Mouse (Mus musculus) megakaryocyte, adult 5-6 weeks (primary cell): ENCODE data around the gene Acot8. TPM values are rescaled to one million over a fixed set of nuclear protein-coding genes. Genes with fewer than 3 reads are reported as not detected.

ENCODE experiments used
- ATAC-seq: 2 replicates; pipeline ENCODE4 v1.8.0; 2016; ENCODE audit warnings: mild to moderate bottlenecking, inconsistent platforms; ENCODE audit not compliant: poor library complexity, severe bottlenecking
- total RNA-seq, 2 experiments: library from RNA; stranded (forward) in 1 of 2; stranded (reverse) in 1 of 2; fragments of 153-499, 151-499 nt in 1 of 2; fragments of 221-1000, 200-1000 nt in 1 of 2; gene quantifications; 2 replicates each; pipeline versions ENCODE4 v1.2.3 to v1.2.4; 2015 to 2017

The Acot8 gene
- total RNA-seq, 2 experiments from 2014 or later: 20.4 to 28.8 TPM

GRCm38 (mm10) chr2:164760059-164760833 is 44.4 kb downstream of the Acot8 start:
- ATAC-seq: peak; percentile 75

GRCm38 (mm10) chr2:164758692-164759091 is 46.0 kb downstream of the Acot8 start:
- no peak for ATAC-seq

GRCm38 (mm10) chr2:164757841-164758240 is 46.8 kb downstream of the Acot8 start:
- no peak for ATAC-seq

GRCm38 (mm10) chr2:164754800-164755199 is 49.9 kb downstream of the Acot8 start:
- no peak for ATAC-seq

GRCm38 (mm10) chr2:164754105-164754504 is 50.6 kb downstream of the Acot8 start:
- ATAC-seq: peak; percentile 67

- no peak for ATAC-seq
Measured at GRCm38 (mm10) chr2:164752454-164752853, 52.2 kb downstream of the Acot8 start.

- no peak for ATAC-seq
Measured at GRCm38 (mm10) chr2:164748991-164749390, 55.7 kb downstream of the Acot8 start.

GRCm38 (mm10) chr2:164748191-164748590 is 56.5 kb downstream of the Acot8 start:
- ATAC-seq: no peak

- ATAC-seq: no peak
Measured at GRCm38 (mm10) chr2:164746693-164747092, 58.0 kb downstream of the Acot8 start.

- ATAC-seq: peak; percentile 96
Measured at GRCm38 (mm10) chr2:164745843-164746479, 58.7 kb downstream of the Acot8 start, which contains the start of the genes Wfdc3 and Dnttip1. TSS of gene Wfdc3 (minus strand) at chr2:164745931. TSS of gene Dnttip1 (plus strand) at chr2:164745983.

- ATAC-seq: peak; percentile 42
Measured at GRCm38 (mm10) chr2:164744987-164745386, 59.7 kb downstream of the Acot8 start.

Other genes with a start within 250 kb of the Acot8 start
- gene Wfdc2, start 242.5 kb downstream of the Acot8 start, total RNA-seq (2015): not detected in 2 replicates
- gene Wfdc2, start 242.5 kb downstream of the Acot8 start, total RNA-seq (2017): not detected in 2 replicates
- gene Spint3, start 231.4 kb downstream of the Acot8 start, total RNA-seq (2015): not detected in 2 replicates
- not detected in 2 replicates for gene Spint3, start 231.4 kb downstream of the Acot8 start, total RNA-seq (2017)
- not detected in 2 replicates for gene Wfdc6a, start 219.4 kb downstream of the Acot8 start, total RNA-seq (2015)
- not detected in 2 replicates for gene Wfdc6a, start 219.4 kb downstream of the Acot8 start, total RNA-seq (2017)
- not detected in 2 replicates for gene Eppin, start 211.3 kb downstream of the Acot8 start, total RNA-seq (2015)
- not detected in 2 replicates for gene Eppin, start 211.3 kb downstream of the Acot8 start, total RNA-seq (2017)
- gene Wfdc6b, start 191.4 kb downstream of the Acot8 start, total RNA-seq (2015): not detected in 2 replicates
- not detected in 2 replicates for gene Wfdc6b, start 191.4 kb downstream of the Acot8 start, total RNA-seq (2017)
- not detected in 2 replicates for gene Wfdc8, start 191.3 kb downstream of the Acot8 start, total RNA-seq (2015)
- gene Wfdc8, start 191.3 kb downstream of the Acot8 start, total RNA-seq (2017): not detected in 2 replicates
- gene Wfdc16, start 166.1 kb downstream of the Acot8 start, total RNA-seq (2015): not detected in 2 replicates
- not detected in 2 replicates for gene Wfdc16, start 166.1 kb downstream of the Acot8 start, total RNA-seq (2017)
- not detected in 2 replicates for gene Wfdc10, start 148.8 kb downstream of the Acot8 start, total RNA-seq (2015)
- gene Wfdc10, start 148.8 kb downstream of the Acot8 start, total RNA-seq (2017): not detected in 2 replicates
- gene Wfdc9, start 148.3 kb downstream of the Acot8 start, total RNA-seq (2015): not detected in 2 replicates
- gene Wfdc9, start 148.3 kb downstream of the Acot8 start, total RNA-seq (2017): not detected in 2 replicates
- gene Wfdc11, start 130.8 kb downstream of the Acot8 start, total RNA-seq (2015): not detected in 2 replicates
- gene Wfdc11, start 130.8 kb downstream of the Acot8 start, total RNA-seq (2017): not detected in 2 replicates
- not detected in 2 replicates for gene Wfdc13, start 119.8 kb downstream of the Acot8 start, total RNA-seq (2015)
- not detected in 2 replicates for gene Wfdc13, start 119.8 kb downstream of the Acot8 start, total RNA-seq (2017)
- not detected in 2 replicates for gene Spint4, start 106.4 kb downstream of the Acot8 start, total RNA-seq (2015)
- not detected in 2 replicates for gene Spint4, start 106.4 kb downstream of the Acot8 start, total RNA-seq (2017)
- not detected in 2 replicates for gene Spint5, start 89.6 kb downstream of the Acot8 start, total RNA-seq (2015)
- not detected in 2 replicates for gene Spint5, start 89.6 kb downstream of the Acot8 start, total RNA-seq (2017)
- gene Wfdc3, start 59.0 kb downstream of the Acot8 start, total RNA-seq (2015): 1.0 TPM in 1 of 2 replicates, not detected in the other
- not detected in 2 replicates for gene Wfdc3, start 59.0 kb downstream of the Acot8 start, total RNA-seq (2017)
- gene Dnttip1, start 58.9 kb downstream of the Acot8 start, total RNA-seq (2015): 27.3 and 28.5 TPM in 2 replicates
- gene Dnttip1, start 58.9 kb downstream of the Acot8 start, total RNA-seq (2017): 18.5 and 27.0 TPM in 2 replicates
- gene Ube2c, start 35.0 kb downstream of the Acot8 start, total RNA-seq (2015): 330 and 340 TPM in 2 replicates
- gene Ube2c, start 35.0 kb downstream of the Acot8 start, total RNA-seq (2017): 228 and 247 TPM in 2 replicates
- gene Tnnc2, start 24.9 kb downstream of the Acot8 start, total RNA-seq (2015): not detected in 2 replicates
- not detected in 2 replicates for gene Tnnc2, start 24.9 kb downstream of the Acot8 start, total RNA-seq (2017)
- gene Snx21, start 19.1 kb downstream of the Acot8 start, total RNA-seq (2015): 5.2 and 5.5 TPM in 2 replicates
- gene Snx21, start 19.1 kb downstream of the Acot8 start, total RNA-seq (2017): 3.2 and 5.0 TPM in 2 replicates
- 2.3 and 3.4 TPM in 2 replicates for gene Zswim3, start 216 bp upstream of the Acot8 start, total RNA-seq (2015)
- gene Zswim3, start 216 bp upstream of the Acot8 start, total RNA-seq (2017): 1.7 and 3.4 TPM in 2 replicates
- gene Zswim1, start 17.8 kb upstream of the Acot8 start, total RNA-seq (2015): 5.7 and 6.4 TPM in 2 replicates
- gene Zswim1, start 17.8 kb upstream of the Acot8 start, total RNA-seq (2017): 2.9 TPM in 2 replicates
- gene Spata25, start 23.7 kb upstream of the Acot8 start, total RNA-seq (2015): not detected in 2 replicates
- not detected in 2 replicates for gene Spata25, start 23.7 kb upstream of the Acot8 start, total RNA-seq (2017)
- gene Ctsa, start 28.0 kb upstream of the Acot8 start, total RNA-seq (2015): 192 and 200 TPM in 2 replicates
- 224 and 228 TPM in 2 replicates for gene Ctsa, start 28.0 kb upstream of the Acot8 start, total RNA-seq (2017)
- 2.7 and 3.4 TPM in 2 replicates for gene Neurl2, start 28.6 kb upstream of the Acot8 start, total RNA-seq (2015)
- gene Neurl2, start 28.6 kb upstream of the Acot8 start, total RNA-seq (2017): 1.6 and 1.8 TPM in 2 replicates
- gene Pltp, start 52.8 kb upstream of the Acot8 start, total RNA-seq (2015): 3.8 and 7.1 TPM in 2 replicates
- gene Pltp, start 52.8 kb upstream of the Acot8 start, total RNA-seq (2017): 1.8 and 3.6 TPM in 2 replicates
- gene Pcif1, start 74.4 kb upstream of the Acot8 start, total RNA-seq (2015): 38.4 and 47.1 TPM in 2 replicates
- gene Pcif1, start 74.4 kb upstream of the Acot8 start, total RNA-seq (2017): 31.2 and 33.4 TPM in 2 replicates
- 15.6 and 16.1 TPM in 2 replicates for gene Zfp335, start 106.9 kb upstream of the Acot8 start, total RNA-seq (2015)
- gene Zfp335, start 106.9 kb upstream of the Acot8 start, total RNA-seq (2017): 9.4 and 10.0 TPM in 2 replicates
- gene Mmp9, start 135.9 kb upstream of the Acot8 start, total RNA-seq (2015): 326 and 367 TPM in 2 replicates
- gene Mmp9, start 135.9 kb upstream of the Acot8 start, total RNA-seq (2017): 217 and 317 TPM in 2 replicates
- gene Slc12a5, start 155.9 kb upstream of the Acot8 start, total RNA-seq (2015): 0.91 and 1.3 TPM in 2 replicates
- gene Slc12a5, start 155.9 kb upstream of the Acot8 start, total RNA-seq (2017): 0.48 and 0.89 TPM in 2 replicates
- gene Ncoa5, start 230.0 kb upstream of the Acot8 start, total RNA-seq (2015): 9.3 and 9.8 TPM in 2 replicates
- 15.6 and 26.8 TPM in 2 replicates for gene Ncoa5, start 230.0 kb upstream of the Acot8 start, total RNA-seq (2017)